Comparison of ENCODE assay signal across 28 mouse cellular contexts in the genomic region with DNA sequence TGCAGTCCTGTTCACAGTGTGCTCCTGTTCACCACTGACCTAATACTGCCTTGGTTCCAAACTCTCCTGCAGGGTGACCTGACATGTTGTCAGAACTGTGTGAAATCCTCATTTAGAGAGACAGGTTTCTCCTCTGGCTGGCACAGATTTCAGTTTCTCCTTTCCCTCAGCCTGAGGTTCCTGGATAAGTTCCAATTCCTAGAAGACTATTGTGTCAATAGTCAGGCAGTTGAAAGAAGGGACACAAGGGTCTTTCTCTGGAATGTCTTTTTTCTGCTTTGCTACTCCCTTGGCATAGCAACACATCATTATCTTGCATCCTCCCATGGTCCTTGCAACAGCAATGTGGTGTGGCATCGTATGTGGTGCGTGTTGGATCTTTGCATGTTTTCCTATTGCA. TPM values are rescaled to one million over a fixed set of nuclear protein-coding genes. Genes with fewer than 3 reads are reported as not detected.
DNase-seq lines count a peak whose midpoint lies in the region; ATAC-seq and TF ChIP-seq lines count a peak whose summit lies in the region.
"Had no signal": no experiment of that assay in that cellular context is flagged by ENCODE, and none has a peak within 500 bp of the region (broad histone marks: within the 10 kb centered on the region; RNA-seq: fewer than 3 reads in every experiment).

No protein-coding gene starts in this region.

- H3K27ac ChIP-seq in forebrain, embryonic 14.5 days (ENCODE audit: low read depth, low read length): no peak overlapping the region
- H3K27ac ChIP-seq in forebrain, embryonic 15.5 days (replicated peaks): no peak overlapping the region
- H3K27ac ChIP-seq in hindbrain, postnatal 0 days: no peak overlapping the region
- no peak overlapping the region for H3K27ac ChIP-seq in hindbrain, embryonic 14.5 days
- H3K27ac ChIP-seq: embryonic facial prominence, embryonic 13.5 days; forebrain, embryonic 12.5 days; heart, adult 2 months; heart, embryonic 15.5 days had no signal

- no peak for TF ChIP-seq POLR2A in brain, embryonic 14.5 days (IDR thresholded peaks at IDR 0.05; ENCODE audit: borderline replicate concordance, extremely low read depth, insufficient read depth, insufficient read length, poor library complexity, severe bottlenecking)

- DNase-seq in forebrain, embryonic 14.5 days (ENCODE audit: low spot score): peak; percentile 51
- DNase-seq in hindbrain, postnatal 0 days (ENCODE audit: low spot score): peak; percentile 30
- no peak for DNase-seq in hindbrain, embryonic 14.5 days (ENCODE audit: low spot score)
- DNase-seq in Muller cell, postnatal 12 days (ENCODE audit: inconsistent ontology term): peak; percentile 14
- peak; percentile 67 for DNase-seq in brain, embryonic 14.5 days (ENCODE audit: low read depth)
- DNase-seq in left cerebral cortex, postnatal 36 days (ENCODE audit: low spot score in 2 of 2): no peak
- DNase-seq: adrenal gland, adult 2 months; adrenal gland, postnatal 25 days; cerebellum, adult 11 months; cerebellum, adult 8-10 months; cerebellum, postnatal 25 days; gastrocnemius, postnatal 10 days; heart, adult 2 months; heart, postnatal 14 days; kidney, adult 11 months had no signal

- H3K4me1 ChIP-seq in forebrain, embryonic 14.5 days (ENCODE audit: control insufficient read depth, insufficient read depth, low read length): no peaks in the 10 kb centered on the region
- H3K4me1 ChIP-seq in forebrain, embryonic 15.5 days: peaks cover 8% of the 10 kb centered on the region
- H3K4me1 ChIP-seq in hindbrain, postnatal 0 days (ENCODE audit: insufficient read depth, low read length): peaks cover 6% of the 10 kb centered on the region; the same call in 1 of the 2 replicates
- H3K4me1 ChIP-seq in hindbrain, embryonic 14.5 days (replicated peaks; ENCODE audit: control insufficient read depth, insufficient read depth, low read length): no peaks in the 10 kb centered on the region
- H3K4me1 ChIP-seq: embryonic facial prominence, embryonic 13.5 days; heart, embryonic 15.5 days had no signal

- WGBS in forebrain, embryonic 14.5 days: 35% methylated on average over 2 of the region's 2 CpGs
- 24% methylated on average over 2 of the region's 2 CpGs for WGBS in forebrain, embryonic 15.5 days
- 43% methylated on average over 2 of the region's 2 CpGs for WGBS in hindbrain, postnatal 0 days
- 68% methylated on average over 2 of the region's 2 CpGs for WGBS in hindbrain, embryonic 14.5 days

- ATAC-seq in forebrain, embryonic 14.5 days: peak; percentile 48; the same call in 1 of the 2 replicates
- no peak for ATAC-seq in forebrain, embryonic 15.5 days (replicated peaks)
- 0 out of 2 replicates have a peak, but pooled peaks have one; percentile 43 for ATAC-seq in hindbrain, postnatal 0 days
- no peak; the same call in 1 of the 2 replicates for ATAC-seq in hindbrain, embryonic 14.5 days (ENCODE audit: low FRiP score)
- ATAC-seq: activated CD4-positive, CD25-positive, alpha-beta regulatory T cell, adult 4 months; Patski had no signal

- H3K27me3 ChIP-seq in forebrain, embryonic 14.5 days (replicated peaks; ENCODE audit: control insufficient read depth, insufficient read depth, low read length): no peaks in the 10 kb centered on the region
- no peaks in the 10 kb centered on the region for H3K27me3 ChIP-seq in forebrain, embryonic 15.5 days
- H3K27me3 ChIP-seq in hindbrain, postnatal 0 days (ENCODE audit: insufficient read depth, low read length): no peaks in the 10 kb centered on the region
- no peaks in the 10 kb centered on the region for H3K27me3 ChIP-seq in hindbrain, embryonic 14.5 days (ENCODE audit: control insufficient read depth, insufficient read depth, low read length)
- H3K27me3 ChIP-seq: embryonic facial prominence, embryonic 13.5 days; forebrain, embryonic 12.5 days; heart, embryonic 15.5 days; Patski had no signal

- no peak for TF ChIP-seq CTCF in hindbrain, postnatal 0 days (IDR thresholded peaks at IDR 0.05; ENCODE audit: low read depth)
- no peak for TF ChIP-seq CTCF in brain, embryonic 14.5 days (IDR thresholded peaks at IDR 0.05; ENCODE audit: borderline replicate concordance, extremely low read depth, insufficient read depth, insufficient read length)

- H3K9ac ChIP-seq in forebrain, embryonic 14.5 days (ENCODE audit: low read length): no peak overlapping the region
- H3K9ac ChIP-seq in forebrain, embryonic 15.5 days (replicated peaks): no peak overlapping the region
- H3K9ac ChIP-seq in hindbrain, postnatal 0 days (replicated peaks; ENCODE audit: low read length): no peak overlapping the region
- H3K9ac ChIP-seq in hindbrain, embryonic 14.5 days: no peak overlapping the region
- H3K9ac ChIP-seq: embryonic facial prominence, embryonic 13.5 days; forebrain, embryonic 12.5 days; heart, embryonic 15.5 days had no signal

- H3K36me3 ChIP-seq in forebrain, embryonic 14.5 days (ENCODE audit: control insufficient read depth, insufficient read depth, low read length): no peaks in the 10 kb centered on the region
- no peaks in the 10 kb centered on the region for H3K36me3 ChIP-seq in forebrain, embryonic 15.5 days
- H3K36me3 ChIP-seq in hindbrain, postnatal 0 days (ENCODE audit: insufficient read depth, low read length): no peaks in the 10 kb centered on the region
- no peaks in the 10 kb centered on the region for H3K36me3 ChIP-seq in hindbrain, embryonic 14.5 days (replicated peaks; ENCODE audit: control insufficient read depth, insufficient read depth)
- H3K36me3 ChIP-seq: embryonic facial prominence, embryonic 13.5 days; forebrain, embryonic 12.5 days; heart, embryonic 15.5 days had no signal

- intact Hi-C loops in left cerebral cortex, postnatal 36 days (cut with DNase I): no loop called here

- no peak overlapping the region for H3K4me2 ChIP-seq in forebrain, embryonic 14.5 days (ENCODE audit: low read length)
- H3K4me2 ChIP-seq in forebrain, embryonic 15.5 days (replicated peaks): no peak overlapping the region
- no peak overlapping the region for H3K4me2 ChIP-seq in hindbrain, postnatal 0 days (ENCODE audit: low read depth, low read length)
- no peak overlapping the region for H3K4me2 ChIP-seq in hindbrain, embryonic 14.5 days (replicated peaks)
- H3K4me2 ChIP-seq: embryonic facial prominence, embryonic 13.5 days; forebrain, embryonic 12.5 days; heart, embryonic 11.5 days; heart, embryonic 15.5 days had no signal

- no peak overlapping the region for H3K4me3 ChIP-seq in forebrain, embryonic 14.5 days (ENCODE audit: low read depth, low read length)
- no peak overlapping the region for H3K4me3 ChIP-seq in forebrain, embryonic 15.5 days
- no peak overlapping the region for H3K4me3 ChIP-seq in hindbrain, postnatal 0 days (ENCODE audit: low read length)
- no peak overlapping the region for H3K4me3 ChIP-seq in hindbrain, embryonic 14.5 days (replicated peaks; ENCODE audit: low read length)
- H3K4me3 ChIP-seq: embryonic facial prominence, embryonic 13.5 days; forebrain, embryonic 12.5 days; heart, adult 2 months; heart, embryonic 15.5 days had no signal

- no peaks in the 10 kb centered on the region for H3K9me3 ChIP-seq in forebrain, embryonic 14.5 days (replicated peaks; ENCODE audit: control insufficient read depth, low read length)
- H3K9me3 ChIP-seq in forebrain, embryonic 15.5 days: no peaks in the 10 kb centered on the region
- H3K9me3 ChIP-seq in hindbrain, postnatal 0 days (ENCODE audit: low read length): no peaks in the 10 kb centered on the region
- H3K9me3 ChIP-seq in hindbrain, embryonic 14.5 days (ENCODE audit: control insufficient read depth, low read length): no peaks in the 10 kb centered on the region
- H3K9me3 ChIP-seq: embryonic facial prominence, embryonic 13.5 days; forebrain, embryonic 12.5 days; heart, embryonic 15.5 days had no signal

RNA-seq across cellular contexts. Expression of a gene that starts 19.6 kb away (rescaled TPM):
- polyA plus RNA-seq in forebrain, embryonic 14.5 days (2014; fragmentation: Nextera tagmentation; extraction: Ambion mirVana): not detected in 2 replicates
- not detected in 2 replicates for polyA plus RNA-seq in forebrain, embryonic 15.5 days (2015; fragmentation: Nextera tagmentation; extraction: Ambion mirVana)
- not detected in 2 replicates for total RNA-seq in hindbrain, postnatal 0 days (2014; rRNA removed)
- polyA plus RNA-seq in hindbrain, postnatal 0 days (2015; fragmentation: Nextera tagmentation; extraction: Ambion mirVana): 0.41 TPM in 1 of 2 replicates, not detected in the other
- 0.17 TPM in 1 of 2 replicates, not detected in the other for polyA plus RNA-seq in hindbrain, embryonic 14.5 days (2014; fragmentation: Nextera tagmentation; extraction: Ambion mirVana)
- polyA plus RNA-seq in brain, embryonic 14.5 days (2012; rRNA removed): 0.07 TPM in 1 of 2 replicates, not detected in the other
- not detected for total RNA-seq in left cerebral cortex, postnatal 36 days (2021)
- total RNA-seq: adrenal gland, adult 2 months; adrenal gland, postnatal 25 days; gastrocnemius, postnatal 10 days; heart, adult 2 months; hematopoietic stem cell, adult 5-6 weeks; MEL had no signal
- polyA plus RNA-seq: activated CD4-positive, CD25-positive, alpha-beta regulatory T cell, adult 4 months; adrenal gland, adult 2 months; C2C12; cortical plate, adult 2 months; embryonic facial prominence, embryonic 13.5 days; forebrain, embryonic 12.5 days; frontal cortex, adult 2 months; heart, adult 2 months; heart, embryonic 11.5 days; intestine, embryonic 14.5 days; Patski had no signal

Comparison
In these comparisons a context has a peak if more than half of its experiments do, and no peak if none do; other contexts are left out.
1. ATAC-seq: peak in forebrain, embryonic 14.5 days (single experiment) and hindbrain, postnatal 0 days (single experiment); none in forebrain, embryonic 15.5 days (single experiment) and hindbrain, embryonic 14.5 days (single experiment).
2. DNase-seq: peak in forebrain, embryonic 14.5 days (single experiment), hindbrain, postnatal 0 days (single experiment), Muller cell, postnatal 12 days (single experiment) and brain, embryonic 14.5 days (single experiment); none in hindbrain, embryonic 14.5 days (single experiment) and left cerebral cortex, postnatal 36 days (0 of 2).